Mouse (Mus musculus) cortical plate, adult 2 months (tissue): ENCODE measurements around the gene Pabpn1l.

Experiments used
- CTCF ChIP-seq: fragments of 200-500 bp; IDR thresholded peaks from 2 replicates; pipeline ENCODE4 v1.5.1; 2011; ENCODE audit warnings: mild to moderate bottlenecking, control low read depth, low read length; ENCODE audit not compliant: insufficient read depth; ENCODE audit errors: extremely low read depth
- POLR2A ChIP-seq: fragments of 200-500 bp; IDR thresholded peaks from 2 replicates; pipeline ENCODE4 v1.6.1; 2011; ENCODE audit warnings: mild to moderate bottlenecking, low read length, control low read depth; ENCODE audit not compliant: insufficient read depth; ENCODE audit errors: extremely low read depth

DNA sequence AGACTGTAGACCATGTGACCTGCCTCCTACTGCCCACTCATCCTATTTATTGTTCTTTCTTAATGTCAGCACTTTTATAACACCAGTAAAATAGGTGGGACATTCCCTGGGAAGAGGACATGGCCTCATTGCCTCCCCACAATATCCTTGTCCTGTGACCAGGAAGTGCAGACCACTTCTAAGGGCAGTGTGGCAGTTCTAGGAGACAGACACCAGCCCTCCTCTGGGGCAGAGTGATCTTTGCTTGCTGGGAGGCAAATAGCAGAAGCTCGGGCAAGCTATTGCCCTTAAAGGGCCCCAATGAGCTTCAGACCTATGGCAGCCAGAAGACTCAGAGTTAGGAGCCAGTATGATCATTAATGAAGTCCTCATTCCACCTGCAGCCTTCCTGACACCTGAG is 17.9 kb downstream of the Pabpn1l start:
- TF ChIP-seq CTCF, result no peak
- no peak for TF ChIP-seq POLR2A
